Mouse (Mus musculus) heart, postnatal 0 days (tissue): ENCODE measurements around the gene Ube2k.

Experiments used
- CTCF ChIP-seq: IDR thresholded peaks from 2 replicates; pipeline ENCODE4 v1.5.1; 2016; ENCODE audit warnings: antibody characterized with exemption, control low read depth, low read depth
- EP300 ChIP-seq: IDR thresholded peaks from 2 replicates; pipeline ENCODE4 v1.6.1; 2016; ENCODE audit warnings: antibody characterized with exemption, low read depth

DNA sequence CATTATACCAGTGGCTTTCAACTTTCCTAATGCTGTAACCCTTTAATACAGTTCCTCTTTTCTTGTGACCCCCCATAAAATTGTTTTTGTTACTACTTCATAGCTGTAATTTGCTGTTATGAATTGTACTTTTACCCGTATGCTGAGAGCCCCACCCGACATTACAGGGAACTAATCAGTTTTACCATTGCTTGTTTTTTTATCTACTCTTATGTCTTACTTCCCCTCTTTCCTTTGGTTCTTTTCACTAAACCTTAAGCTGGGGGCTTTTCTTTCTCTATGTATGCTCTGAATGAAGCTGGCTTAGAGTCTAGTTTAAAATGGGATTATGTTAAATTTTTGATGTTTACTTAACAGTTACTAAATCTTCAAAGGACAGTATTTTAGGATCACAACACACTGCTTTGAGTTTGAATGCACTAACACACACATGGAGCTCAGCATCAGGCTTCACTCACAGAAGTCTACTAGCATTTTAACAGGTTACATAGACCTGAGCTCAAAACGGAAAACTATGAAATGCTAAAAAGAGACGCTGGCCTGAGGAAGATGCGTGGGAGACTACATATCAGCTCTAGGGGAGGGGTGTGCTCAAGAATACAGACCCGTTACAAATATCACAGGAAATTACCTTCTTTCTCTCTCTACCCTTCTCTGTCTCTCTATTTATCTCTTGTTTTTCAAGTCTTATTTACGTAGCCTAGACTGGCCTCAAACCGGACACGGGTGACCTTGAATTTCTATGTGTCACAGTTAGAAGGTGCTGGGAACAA, 76.3 kb downstream of the Ube2k start:
- TF ChIP-seq CTCF: no peak
- no peak for TF ChIP-seq EP300
